Mouse (Mus musculus) ovary, adult 2 months (tissue): ENCODE measurements around the gene Gprasp1. TPM values are rescaled to one million over a fixed set of nuclear protein-coding genes. Genes with fewer than 3 reads are reported as not detected.

Source experiments
- polyA plus RNA-seq: library from polyadenylated mRNA; depleted of rRNA; stranded (reverse); fragments of >200 nt; gene quantifications from 2 replicates; pipeline ENCODE4 v1.2.3, GENCODE M21; 2012; rRNA removed

The Gprasp1 gene
- 22.1 and 24.1 TPM in 2 replicates for polyA plus RNA-seq

DNA sequence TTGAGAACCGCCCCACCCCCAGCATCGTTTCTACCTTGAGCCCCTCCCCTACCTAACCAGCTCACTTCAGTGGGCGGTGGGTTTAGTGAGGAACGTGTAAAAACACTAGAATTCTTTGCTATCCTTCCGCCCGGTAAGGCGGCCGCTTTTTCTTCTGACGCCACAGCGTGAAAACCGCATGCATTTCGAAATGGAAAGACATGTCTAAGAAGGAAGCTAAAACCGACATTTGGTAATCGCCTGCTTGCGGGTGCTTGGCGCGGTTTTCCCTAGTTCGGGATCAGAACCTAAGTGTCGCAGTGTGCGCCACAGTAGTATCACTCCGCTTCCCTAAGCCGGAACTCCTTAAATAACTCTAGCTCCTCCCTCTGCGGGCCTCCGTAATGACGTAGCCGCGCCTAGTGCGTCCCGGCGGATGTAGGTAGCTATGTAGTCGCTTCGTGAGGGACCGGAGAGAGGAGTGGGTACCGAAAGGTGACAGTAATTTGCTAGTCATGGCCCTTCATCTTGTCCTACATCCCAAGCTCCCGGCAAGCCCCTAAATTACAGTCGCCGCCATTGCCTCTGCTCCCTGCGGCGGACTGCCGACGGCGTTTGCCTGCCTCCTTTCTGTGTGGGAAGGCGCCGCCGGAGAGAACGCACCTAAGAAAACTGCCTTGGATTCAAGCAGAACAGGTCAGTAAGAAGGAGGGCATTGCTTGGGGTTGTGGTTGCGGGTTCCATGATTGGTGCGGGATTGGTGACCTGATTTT, at the start of gene Gprasp1, which contains the start of gene Armcx5:
Gene Gprasp1, plus strand, starts transcription at position 430 of the 752 bp plus-strand sequence.
Gene Armcx5, plus strand, starts transcription at position 430 of the 752 bp plus-strand sequence.

DNA sequence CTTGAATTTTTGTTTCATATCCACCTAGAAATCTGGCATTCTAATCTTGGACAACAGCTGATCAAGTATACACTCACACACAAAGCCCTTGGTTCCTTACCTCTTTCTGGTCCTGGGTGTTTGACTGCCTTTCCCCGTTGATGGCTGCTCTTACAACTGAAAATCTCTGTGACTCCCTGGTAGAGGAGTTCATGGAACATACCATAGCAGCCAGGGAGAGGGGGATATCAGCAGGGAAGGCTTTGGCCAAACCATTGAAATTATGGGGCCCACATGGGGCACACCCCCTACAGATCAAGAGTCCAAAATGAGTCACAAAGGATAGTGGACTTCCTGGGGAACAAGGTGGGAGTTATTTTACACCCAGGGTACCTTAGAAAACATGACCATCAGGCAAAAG, 48.9 kb upstream of the Gprasp1 start, which contains the start of gene Tcp11x2:
Gene Tcp11x2, minus strand, starts transcription at position 158 of the 400 bp plus-strand sequence.

DNA sequence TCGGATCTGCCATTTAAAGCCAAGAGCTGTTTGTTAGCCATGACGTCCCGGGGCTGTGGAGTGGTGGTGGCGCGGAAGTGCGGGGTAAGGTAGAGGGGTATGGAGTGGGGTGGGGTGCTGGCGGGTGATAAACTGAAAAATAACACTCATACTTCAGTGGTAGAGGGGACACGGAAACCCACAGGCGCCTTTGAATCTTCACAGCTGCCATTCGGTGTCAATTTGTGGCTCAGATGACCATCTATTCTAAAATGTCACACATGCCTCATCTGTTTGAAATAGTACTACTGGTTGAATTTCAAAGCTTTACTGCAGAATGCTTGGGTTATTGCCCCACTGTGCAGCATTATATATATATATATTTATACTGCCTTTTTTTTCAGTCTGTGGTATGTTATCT, 17.4 kb upstream of the Gprasp1 start, which contains the start of gene Tmsb15a:
Gene Tmsb15a, minus strand, starts transcription at position 101 of the 400 bp plus-strand sequence.

DNA sequence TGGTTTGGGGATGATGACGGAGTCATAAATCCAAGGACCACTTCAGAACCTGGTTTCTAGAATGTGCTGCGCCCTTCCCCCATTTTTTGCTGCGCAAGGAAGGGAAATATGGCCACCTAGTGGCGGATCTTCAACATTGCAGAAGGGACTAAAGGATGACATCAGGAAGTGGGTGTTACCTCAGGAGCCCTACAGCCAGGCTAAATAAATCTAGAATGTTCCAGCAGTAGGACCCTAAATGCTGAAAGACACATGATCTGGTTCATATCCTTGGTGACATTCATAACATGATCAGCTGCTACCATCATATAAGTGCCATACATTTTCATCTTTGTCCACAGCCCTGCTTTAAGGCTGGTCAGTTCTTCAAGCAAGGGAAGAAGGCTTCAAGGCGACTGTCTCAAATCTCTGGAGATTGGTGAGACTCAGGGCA, 54.7 kb downstream of the Gprasp1 start, which contains the start of gene Bhlhb9:
Gene Bhlhb9, plus strand, starts transcription at position 383 of the 433 bp plus-strand sequence.

DNA sequence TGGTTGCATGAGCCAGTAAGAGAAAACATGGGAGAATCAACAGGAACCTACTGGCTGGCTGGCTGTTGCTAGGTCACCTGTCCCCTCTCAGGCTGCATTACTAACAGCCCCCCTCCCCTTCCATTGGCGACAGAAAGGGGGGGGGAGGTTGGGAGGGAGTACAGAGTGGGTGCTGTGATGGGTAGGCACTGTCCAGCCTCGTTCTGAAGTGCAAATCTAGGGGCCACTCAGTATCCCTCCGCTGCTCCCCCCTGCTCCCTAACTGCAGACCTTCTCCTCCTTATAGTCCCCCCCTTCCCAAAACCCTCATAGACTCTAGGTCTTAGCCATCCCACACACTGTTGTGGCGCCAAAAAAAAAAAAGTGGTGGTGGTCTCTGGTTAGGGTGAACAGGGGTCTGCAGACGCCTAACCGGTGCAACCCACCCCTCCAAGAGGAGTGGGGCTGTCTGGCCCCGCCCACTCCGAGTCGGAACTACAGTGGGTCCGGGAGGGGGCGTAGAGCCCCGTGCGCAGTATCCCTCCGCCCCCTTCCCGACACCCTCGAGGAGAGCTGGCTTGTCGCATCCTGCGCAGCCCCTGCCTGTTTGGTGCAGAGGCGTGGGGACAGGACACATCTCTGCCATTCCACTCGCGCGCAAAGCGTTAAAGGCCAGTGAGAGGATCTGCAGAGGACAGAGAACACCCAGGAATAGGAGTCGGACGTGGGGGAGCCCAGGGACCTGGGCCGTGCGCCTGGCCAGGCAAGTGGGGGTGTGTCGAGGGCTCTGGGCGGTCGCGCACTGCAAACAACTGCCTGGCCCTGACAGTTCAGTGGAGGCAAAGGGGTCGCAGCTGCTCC, 96.2 kb downstream of the Gprasp1 start, which contains the start of gene Gprasp2:
Gene Gprasp2, plus strand, starts transcription at position 514 of the 840 bp plus-strand sequence.

Other genes with a start within 250 kb of the Gprasp1 start
- gene AV320801, start 248.1 kb upstream of the Gprasp1 start, polyA plus RNA-seq = not detected in 2 replicates
- gene Nxf7, start 144.0 kb upstream of the Gprasp1 start, polyA plus RNA-seq = not detected in 2 replicates
- not detected in 2 replicates for gene Prame, start 115.0 kb upstream of the Gprasp1 start, polyA plus RNA-seq
- gene Tcp11x2, start 48.9 kb upstream of the Gprasp1 start, polyA plus RNA-seq = not detected in 2 replicates
- gene Tmsb15a, start 17.5 kb upstream of the Gprasp1 start, polyA plus RNA-seq = not detected in 2 replicates
- gene Armcx5, start within 50 bp of the Gprasp1 start, polyA plus RNA-seq = 1.4 and 1.5 TPM in 2 replicates
- 7.4 and 8.4 TPM in 2 replicates for gene Bhlhb9, start 54.9 kb downstream of the Gprasp1 start, polyA plus RNA-seq
- gene Gprasp2, start 96.3 kb downstream of the Gprasp1 start, polyA plus RNA-seq = 17.5 and 18.7 TPM in 2 replicates